Mouse (Mus musculus) liver, embryonic 13.5 days (tissue): ENCODE measurements around the gene Gm20716. TPM values are rescaled to one million over a fixed set of nuclear protein-coding genes. Genes with fewer than 3 reads are reported as not detected.
"Not testable (repeated sequence)": the region's sequence is repeated elsewhere in the genome, so short reads cannot be mapped to it uniquely, and the experiment has no call there.

Source experiments
- ATAC-seq: fragments of 200-750 bp; cut with Nextera tagmentation; 2 replicates; pipeline ENCODE4 v1.8.0; 2017; ENCODE audit warnings: low read depth, mild to moderate bottlenecking, moderate number of reproducible peaks, moderate library complexity
- DNase-seq: peaks from one replicate; pipeline ENCODE4 v3.0.0; 2022
- H3K27ac ChIP-seq: fragments of 300-500 bp; sonication (generic); 2 replicates; pipeline ENCODE4 v1.5.1; 2015; ENCODE audit warnings: moderate library complexity, mild to moderate bottlenecking, inconsistent platforms
- H3K27me3 ChIP-seq: fragments of 300-500 bp; sonication (generic); 2 replicates; pipeline ENCODE4 v1.6.1; 2015; ENCODE audit warnings: mild to moderate bottlenecking, inconsistent platforms
- H3K36me3 ChIP-seq: fragments of 300-500 bp; sonication (generic); 2 replicates; pipeline ENCODE4 v1.6.1; 2015; ENCODE audit warnings: mild to moderate bottlenecking, inconsistent platforms
- H3K4me1 ChIP-seq: fragments of 300-500 bp; sonication (generic); replicated peaks from 2 replicates; pipeline ENCODE4 v1.6.1; 2015; ENCODE audit warnings: inconsistent platforms
- H3K4me2 ChIP-seq: fragments of 300-500 bp; sonication (generic); 2 replicates; pipeline ENCODE4 v1.6.1; 2015; ENCODE audit warnings: inconsistent platforms, mild to moderate bottlenecking, moderate library complexity
- H3K4me3 ChIP-seq: fragments of 300-500 bp; sonication (generic); replicated peaks from 2 replicates; pipeline ENCODE4 v1.5.1; 2015; ENCODE audit warnings: mild to moderate bottlenecking, inconsistent platforms
- H3K9ac ChIP-seq: fragments of 300-500 bp; sonication (generic); 2 replicates; pipeline ENCODE4 v1.6.1; 2015; ENCODE audit warnings: mild to moderate bottlenecking, inconsistent platforms
- H3K9me3 ChIP-seq: fragments of 300-500 bp; sonication (generic); replicated peaks from 2 replicates; pipeline ENCODE4 v1.6.1; 2016; ENCODE audit warnings: inconsistent platforms
- WGBS: fragments of 180-500 bp; shearing (Covaris S2); methylation state at CpG from one replicate; pipeline ENCODE4 v1.1.7; 2015; ENCODE audit not compliant: insufficient replicate concordance; 5-methylcytosine and 5-hydroxymethylcytosine counted together
- polyA plus RNA-seq: library from polyadenylated mRNA; unstranded; fragments of >200 nt; fragmentation: Nextera tagmentation; extraction: Ambion mirVana; gene quantifications from 2 replicates; pipeline ENCODE4 v1.2.1, GENCODE M21; 2015

Gene Gm20716
- polyA plus RNA-seq, 1 experiment from 2014 or later, result 5.0 TPM

DNA sequence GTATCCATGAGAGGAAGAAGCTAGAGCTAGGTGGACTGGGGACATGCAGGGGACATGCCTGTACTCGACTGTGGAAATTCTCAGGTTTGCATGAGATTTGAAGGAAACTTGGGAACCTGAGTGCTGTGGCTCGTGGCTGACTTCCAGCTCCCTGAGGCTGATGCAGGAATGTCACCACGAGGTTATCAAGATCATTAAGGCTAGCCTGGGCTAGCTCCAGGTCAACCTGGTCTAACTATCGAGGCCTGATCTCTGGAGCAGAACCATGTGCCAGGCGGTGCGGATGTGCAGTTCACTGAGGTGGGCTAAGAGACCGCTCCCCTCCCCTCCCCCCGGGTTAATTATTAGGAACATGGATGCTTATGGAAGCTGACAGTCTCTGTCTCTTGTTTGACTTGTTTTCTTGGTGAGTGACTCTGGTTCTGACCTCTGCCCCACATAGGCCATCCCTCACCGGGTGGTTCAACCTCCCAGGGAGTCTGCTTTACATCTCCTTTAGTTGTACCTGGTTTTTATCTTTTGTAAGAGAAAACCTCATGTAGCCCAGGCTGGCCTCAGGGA lies 69.7 kb downstream of the Gm20716 start:
- H3K9me3 ChIP-seq, result no peaks in the 10 kb centered on the region
- H3K4me2 ChIP-seq, result no peak overlapping the region
- peaks cover 60% of the 10 kb centered on the region for H3K27me3 ChIP-seq
- no peak overlapping the region for H3K9ac ChIP-seq
- no peak overlapping the region for H3K4me3 ChIP-seq
- no peaks in the 10 kb centered on the region for H3K36me3 ChIP-seq
- DNase-seq (no peak), ATAC-seq (no peak)
- 0 out of 2 replicates have a peak overlapping the region, but pooled peaks have one; percentile 62 for H3K27ac ChIP-seq
- WGBS, result 66% methylated on average over 9 of the region's 9 CpGs
- peaks cover 59% of the 10 kb centered on the region for H3K4me1 ChIP-seq

DNA sequence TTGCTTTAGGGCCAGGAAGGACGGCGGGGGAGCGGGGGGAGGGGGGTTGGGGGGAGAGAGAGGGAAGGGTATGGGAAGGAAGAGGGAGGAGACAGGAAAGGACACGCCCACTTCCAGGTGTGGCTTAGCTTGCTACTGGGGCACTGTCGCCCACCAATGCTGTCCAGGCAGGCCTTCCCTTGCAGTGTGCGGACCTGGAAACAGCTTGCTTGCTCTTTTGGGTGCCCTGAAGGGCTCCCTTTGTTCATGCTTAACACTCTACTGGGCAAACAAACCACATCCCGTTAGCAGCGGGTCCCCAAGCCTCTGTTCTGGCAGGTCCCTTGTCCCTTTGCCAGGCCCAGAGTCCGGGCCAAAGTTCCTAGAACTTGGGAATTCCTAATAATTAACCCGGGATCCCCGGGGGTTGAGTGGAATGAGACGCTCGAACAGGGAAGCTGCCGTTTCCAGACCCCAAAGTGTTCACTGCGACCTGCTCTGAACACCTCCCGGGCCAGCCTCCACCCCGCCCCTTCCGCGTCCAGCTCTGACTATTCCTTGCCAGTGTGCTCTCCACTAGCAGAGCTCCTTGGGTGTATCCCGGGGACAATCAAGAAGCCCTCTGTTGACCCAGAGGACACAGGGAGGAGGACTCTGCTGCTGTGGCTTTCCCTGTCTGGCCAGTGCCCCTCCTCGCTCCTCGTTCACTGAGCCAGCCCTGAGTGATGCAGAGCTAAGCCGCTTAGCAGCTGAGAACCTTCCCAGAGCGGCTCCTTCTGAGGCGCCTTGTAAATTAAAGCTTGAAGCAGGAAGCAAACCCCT lies 71.1 kb downstream of the Gm20716 start:
- peak; percentile 20 for DNase-seq
- H3K9me3 ChIP-seq, result no peaks in the 10 kb centered on the region
- H3K27me3 ChIP-seq, result peaks cover 60% of the 10 kb centered on the region
- peak overlapping the region; percentile 30 for H3K4me3 ChIP-seq
- 0 out of 2 replicates have a peak, but pooled peaks have one; percentile 1 for ATAC-seq
- H3K27ac ChIP-seq, result peak overlapping the region; percentile 62
- no peaks in the 10 kb centered on the region for H3K36me3 ChIP-seq
- peak overlapping the region; percentile 59 for H3K4me2 ChIP-seq
- peak overlapping the region; percentile 37; the same call in 1 of the 2 replicates for H3K9ac ChIP-seq
- 3% methylated on average over 25 of the region's 25 CpGs for WGBS
- peaks cover 72% of the 10 kb centered on the region for H3K4me1 ChIP-seq

DNA sequence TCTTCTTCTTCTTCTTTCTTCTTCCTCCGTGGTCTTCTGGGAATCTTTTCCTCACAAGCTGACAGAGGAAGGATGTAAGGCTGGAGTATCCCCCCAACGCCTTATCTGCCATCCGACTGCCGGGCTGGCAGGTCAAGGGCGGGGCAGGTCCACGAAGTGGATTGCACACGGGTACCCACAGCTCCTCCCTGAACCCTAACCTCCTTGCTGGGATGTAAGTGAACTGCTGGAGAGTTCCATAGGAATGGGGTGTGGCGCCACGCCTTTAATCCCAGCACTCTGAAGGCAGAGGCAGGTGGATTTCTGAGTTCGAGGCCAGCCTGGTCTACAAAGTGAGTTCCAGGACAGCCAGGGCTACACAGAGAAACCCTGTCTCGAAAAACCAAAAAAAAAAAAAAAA lies 72.2 kb downstream of the Gm20716 start:
- not testable (repeated sequence) for H3K4me3 ChIP-seq, H3K9ac ChIP-seq, H3K4me2 ChIP-seq, H3K9me3 ChIP-seq, H3K27ac ChIP-seq, DNase-seq, ATAC-seq, H3K36me3 ChIP-seq
- 20% methylated on average over 11 of the region's 11 CpGs for WGBS
- H3K27me3 ChIP-seq, result peaks cover 56% of the 10 kb centered on the region
- peaks cover 84% of the 10 kb centered on the region for H3K4me1 ChIP-seq

DNA sequence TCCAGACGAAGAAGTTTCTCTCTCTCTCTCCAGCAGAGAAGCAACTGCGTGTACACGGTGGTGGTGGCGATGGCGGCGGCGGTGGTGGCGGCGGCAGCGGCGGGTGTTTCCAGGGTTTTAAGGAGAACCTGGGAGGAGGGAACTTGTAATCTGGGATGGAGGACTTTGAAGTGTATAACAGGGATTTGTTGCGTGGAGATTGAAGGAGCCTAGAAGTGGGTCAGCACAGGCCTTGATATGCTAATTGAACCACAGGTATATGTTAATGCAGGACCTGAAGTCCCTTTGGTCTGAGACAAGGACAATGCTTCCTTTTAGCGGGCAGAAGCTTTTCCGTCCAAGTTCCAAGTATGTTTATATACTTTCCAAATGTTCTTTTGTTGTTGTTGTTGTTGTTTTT lies 73.8 kb downstream of the Gm20716 start:
- Histone ChIP-seq H3K27me3 (peaks cover 43% of the 10 kb centered on the region), H3K9ac (no peak overlapping the region)
- WGBS, result 65% methylated on average over 14 of the region's 14 CpGs

DNA sequence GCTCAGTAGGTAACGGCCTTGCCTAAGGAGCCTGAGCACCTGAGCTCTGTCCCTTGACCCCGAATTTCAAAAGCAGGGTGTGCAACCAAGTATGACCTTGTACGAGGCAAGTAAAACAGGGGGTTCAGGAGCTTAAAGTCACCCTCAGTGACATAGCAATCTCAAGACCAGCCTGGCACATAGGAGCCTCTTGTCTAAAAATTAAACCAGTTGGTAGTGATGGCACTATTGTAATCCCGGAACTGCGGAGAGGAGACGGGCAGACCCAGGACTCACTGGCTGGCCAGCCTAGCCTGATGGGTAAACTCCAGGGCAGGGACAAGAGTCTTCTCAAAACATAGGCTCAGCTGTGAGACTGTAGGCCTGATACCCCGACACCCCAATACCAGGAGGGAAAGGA lies 74.5 kb downstream of the Gm20716 start:
- WGBS, result 86% methylated on average over 7 of the region's 7 CpGs

More for the DNA sequence above, 73.8 kb downstream of the Gm20716 start:
- H3K27ac ChIP-seq, result peak overlapping the region; percentile 9; the same call in 1 of the 2 replicates
- DNase-seq, result no peak
- H3K4me2 ChIP-seq, result no peak overlapping the region
- peaks cover 72% of the 10 kb centered on the region for H3K4me1 ChIP-seq
- H3K4me3 ChIP-seq, result no peak overlapping the region
- no peak for ATAC-seq
- H3K9me3 ChIP-seq, result no peaks in the 10 kb centered on the region
- H3K36me3 ChIP-seq, result no peaks in the 10 kb centered on the region

DNA sequence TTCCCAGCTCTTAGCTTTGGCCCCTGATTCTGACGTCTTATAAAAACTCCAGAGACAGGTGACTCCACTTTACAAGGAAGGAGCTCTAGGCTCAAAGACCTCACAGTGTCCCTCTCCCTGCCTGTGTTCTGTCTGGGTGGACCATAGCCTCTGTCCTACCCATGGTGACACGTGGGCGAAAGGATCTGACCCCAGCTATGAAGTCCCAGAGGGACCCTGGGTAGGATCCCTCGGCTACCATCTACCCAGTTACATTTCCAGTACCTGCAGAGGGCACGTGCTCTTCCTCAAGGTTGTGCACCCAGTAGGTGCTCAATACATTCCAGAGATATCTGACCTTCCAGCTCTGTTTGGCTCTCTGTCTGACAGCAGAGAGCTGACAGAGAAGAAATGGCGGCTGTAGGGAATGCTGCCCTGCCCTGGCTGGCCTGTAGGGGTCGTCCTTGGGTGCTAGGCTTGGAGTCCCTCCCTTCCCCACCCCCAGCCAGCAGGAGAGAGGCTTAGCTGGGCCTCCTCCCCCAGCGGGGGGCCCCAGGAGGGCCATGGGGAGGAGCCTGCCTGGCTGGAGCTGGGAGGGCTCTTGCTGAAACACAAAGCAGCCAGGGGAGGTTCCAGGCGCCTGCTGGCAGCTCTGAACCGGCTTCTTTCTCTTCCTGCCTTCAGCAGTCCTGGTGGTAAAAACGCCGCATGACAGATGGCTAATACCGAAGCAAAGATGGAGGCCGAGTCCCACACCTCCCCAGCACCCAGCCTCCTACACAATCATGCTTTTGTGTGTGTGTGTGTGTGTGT lies 75.9 kb downstream of the Gm20716 start:
- DNase-seq, result peak; percentile 93
- ATAC-seq, result peak; percentile 97
- Histone ChIP-seq H3K4me2 (peak overlapping the region; percentile 68), H3K4me3 (peak overlapping the region; percentile 39), H3K27me3 (peaks cover 22% of the 10 kb centered on the region), H3K9me3 (no peaks in the 10 kb centered on the region), H3K36me3 (no peaks in the 10 kb centered on the region), H3K4me1 (peaks cover 64% of the 10 kb centered on the region), H3K27ac (peak overlapping the region; percentile 89), H3K9ac (peak overlapping the region; percentile 69)
- 20% methylated on average over 13 of the region's 14 CpGs for WGBS

More for the DNA sequence above, 74.5 kb downstream of the Gm20716 start:
- no peak overlapping the region; the same call in 1 of the 2 replicates for H3K27ac ChIP-seq
- no peak for DNase-seq
- no peak for ATAC-seq
- H3K27me3 ChIP-seq, result peaks cover 36% of the 10 kb centered on the region
- H3K4me3 ChIP-seq, result no peak overlapping the region
- H3K9ac ChIP-seq, result 0 out of 2 replicates have a peak overlapping the region, but pooled peaks have one; percentile 69
- H3K4me2 ChIP-seq, result peak overlapping the region; percentile 68; the same call in 1 of the 2 replicates
- no peaks in the 10 kb centered on the region for H3K36me3 ChIP-seq
- H3K9me3 ChIP-seq, result no peaks in the 10 kb centered on the region
- peaks cover 68% of the 10 kb centered on the region for H3K4me1 ChIP-seq

DNA sequence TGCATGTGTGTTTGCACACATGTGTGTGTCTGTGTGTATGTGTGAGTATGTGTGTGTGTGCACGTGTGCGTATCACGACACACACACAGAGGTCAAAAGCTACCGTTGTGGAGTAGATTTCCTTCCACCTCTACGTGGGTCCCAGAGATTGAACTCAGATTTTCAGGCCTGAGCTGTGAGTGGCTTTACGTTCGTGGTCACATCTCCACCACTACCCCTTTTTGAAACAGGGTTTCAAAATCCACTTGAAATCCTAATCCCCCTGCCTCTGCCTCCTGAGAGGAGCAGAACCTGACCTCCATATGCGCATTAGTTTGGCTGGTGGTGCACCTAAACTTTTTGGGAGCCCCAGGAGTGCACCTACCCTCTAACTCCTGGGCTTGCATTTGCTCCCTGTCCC lies 80.9 kb downstream of the Gm20716 start:
- WGBS, result 50% methylated on average over 8 of the region's 8 CpGs
- Histone ChIP-seq H3K36me3 (no peaks in the 10 kb centered on the region), H3K9me3 (no peaks in the 10 kb centered on the region), H3K27ac (no peak overlapping the region), H3K9ac (no peak overlapping the region), H3K4me1 (peaks cover 33% of the 10 kb centered on the region), H3K27me3 (no peaks in the 10 kb centered on the region), H3K4me3 (no peak overlapping the region), H3K4me2 (no peak overlapping the region)
- ATAC-seq (no peak), DNase-seq (no peak)

DNA sequence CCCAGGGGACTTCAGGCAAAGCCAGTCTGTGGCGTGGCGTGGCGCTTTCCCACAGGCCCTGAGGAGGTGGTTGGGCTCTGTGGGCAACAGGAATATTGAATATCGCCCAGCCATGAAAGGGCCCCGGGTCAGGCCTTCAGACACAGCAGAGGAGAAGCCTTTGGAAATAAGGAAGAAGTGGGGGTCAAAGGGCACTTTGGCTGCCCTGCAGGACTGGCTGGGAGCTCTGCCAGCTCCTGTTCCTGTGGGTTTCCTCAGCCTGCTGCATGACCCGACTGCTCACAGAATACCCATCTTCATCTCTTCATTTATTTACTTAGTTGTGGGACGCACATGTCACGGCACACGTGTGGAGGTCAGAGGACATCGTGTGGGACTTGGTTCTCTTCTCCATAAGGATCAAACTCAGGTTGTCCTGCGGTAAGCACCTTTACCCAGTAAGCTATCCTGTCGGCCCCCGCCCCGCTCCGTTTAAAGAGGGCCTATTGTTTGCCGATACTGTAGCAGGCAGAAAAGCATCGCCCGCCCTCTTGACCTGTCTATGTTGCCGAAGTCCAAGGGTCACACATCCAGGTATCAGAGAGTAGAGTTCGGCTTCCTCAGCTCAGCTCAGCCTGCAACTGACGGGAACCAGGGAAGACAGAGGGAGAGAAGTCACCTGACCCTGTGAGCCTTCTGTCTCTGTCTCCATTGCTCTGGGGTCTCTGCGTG lies 82.3 kb downstream of the Gm20716 start:
- no peak overlapping the region; the same call in 1 of the 2 replicates for H3K9ac ChIP-seq
- ATAC-seq (peak; percentile 47), DNase-seq (no peak)
- no peak overlapping the region for H3K4me3 ChIP-seq
- peaks cover 20% of the 10 kb centered on the region for H3K4me1 ChIP-seq
- H3K9me3 ChIP-seq, result no peaks in the 10 kb centered on the region
- H3K27ac ChIP-seq, result peak overlapping the region; percentile 34; the same call in 1 of the 2 replicates
- H3K36me3 ChIP-seq, result no peaks in the 10 kb centered on the region
- H3K27me3 ChIP-seq, result no peaks in the 10 kb centered on the region
- no peak overlapping the region for H3K4me2 ChIP-seq
- 63% methylated on average over 22 of the region's 22 CpGs for WGBS

DNA sequence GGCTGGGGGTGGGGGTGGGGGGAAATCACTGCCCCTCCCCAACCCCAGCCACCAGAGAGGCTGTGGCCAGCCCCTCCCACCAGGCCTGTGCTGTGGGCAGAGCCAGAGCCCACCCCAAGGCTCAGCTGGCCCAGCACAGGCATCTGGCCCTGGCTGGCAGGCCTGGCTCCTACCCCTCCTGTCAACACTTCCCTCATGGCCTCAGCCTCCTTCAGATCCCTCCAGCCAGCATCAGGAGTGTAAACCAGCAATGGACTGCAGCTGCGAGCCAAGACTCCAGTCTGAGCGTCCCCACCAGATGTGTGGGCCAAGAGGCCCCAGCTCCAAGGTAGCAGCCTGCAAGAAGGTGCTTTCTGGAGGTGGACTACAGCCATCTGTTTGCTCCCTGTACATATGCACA lies 84.7 kb downstream of the Gm20716 start:
- no peak for DNase-seq

DNA sequence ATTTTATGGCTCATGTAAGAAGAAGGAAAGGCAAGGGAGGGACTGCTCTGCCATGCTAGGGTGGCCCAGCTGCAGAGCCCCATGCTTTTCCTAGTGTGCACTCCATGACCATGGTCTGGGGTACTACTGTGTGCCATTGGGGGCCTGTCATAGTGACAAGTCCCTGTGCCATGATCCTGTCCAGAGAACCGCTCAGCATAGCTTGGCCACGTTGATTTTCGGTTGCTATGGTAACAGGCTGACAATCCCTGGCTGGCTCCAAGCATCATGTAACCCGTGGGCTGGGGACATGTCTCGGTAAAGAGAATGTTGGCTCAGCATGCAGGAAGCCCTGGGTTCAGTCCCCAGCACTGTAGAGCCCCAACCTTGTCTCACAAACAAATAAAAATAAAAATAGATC lies 86.4 kb downstream of the Gm20716 start:
- H3K4me3 ChIP-seq, result no peak overlapping the region
- WGBS, result 58% methylated on average over 5 of the region's 5 CpGs
- no peak overlapping the region for H3K27ac ChIP-seq
- no peaks in the 10 kb centered on the region for H3K27me3 ChIP-seq
- ATAC-seq, result no peak
- no peaks in the 10 kb centered on the region for H3K36me3 ChIP-seq
- no peak for DNase-seq
- peaks cover 9% of the 10 kb centered on the region for H3K4me1 ChIP-seq
- H3K9ac ChIP-seq, result no peak overlapping the region
- H3K9me3 ChIP-seq, result no peaks in the 10 kb centered on the region
- H3K4me2 ChIP-seq, result no peak overlapping the region

More for the DNA sequence above, 84.7 kb downstream of the Gm20716 start:
- no peak overlapping the region for H3K4me2 ChIP-seq
- no peak for ATAC-seq
- no peaks in the 10 kb centered on the region for H3K9me3 ChIP-seq
- 53% methylated on average over 2 of the region's 2 CpGs for WGBS
- peaks cover 19% of the 10 kb centered on the region for H3K4me1 ChIP-seq
- H3K4me3 ChIP-seq, result no peak overlapping the region
- no peak overlapping the region for H3K9ac ChIP-seq
- no peaks in the 10 kb centered on the region for H3K36me3 ChIP-seq
- no peak overlapping the region for H3K27ac ChIP-seq
- H3K27me3 ChIP-seq, result no peaks in the 10 kb centered on the region
